Mouse (Mus musculus): ENCODE measurements around the gene Itgb7. TPM values are rescaled to one million over a fixed set of nuclear protein-coding genes. Genes with fewer than 3 reads are reported as not detected.

The Itgb7 gene
- polyA plus RNA-seq, 1 experiment from 2014 or later: 0.94 TPM

GRCm38 (mm10) chr15:102183076-102183475 is 48.7 kb downstream of the Itgb7 start:
- Histone ChIP-seq H3K27ac (ENCODE audit: low read depth, low read length) (no peak overlapping the region), H3K4me3 (ENCODE audit: low read depth, low read length) (no peak overlapping the region), H3K4me1 (ENCODE audit: control insufficient read depth, insufficient read depth, low read length) (no peaks in the 10 kb centered on the region; the same call in 1 of the 2 replicates), H3K36me3 (ENCODE audit: control insufficient read depth, insufficient read depth, low read length) (peaks cover 7% of the 10 kb centered on the region), H3K27me3 (ENCODE audit: control insufficient read depth, insufficient read depth, low read length) (no peaks in the 10 kb centered on the region), H3K4me2 (no peak overlapping the region), H3K9me3 (replicated peaks; ENCODE audit: control insufficient read depth, low read length) (no peaks in the 10 kb centered on the region), H3K9ac (ENCODE audit: low read depth, low read length) (no peak overlapping the region)
- WGBS (ENCODE audit: insufficient replicate concordance): 64% methylated on average over 3 of the region's 3 CpGs
- no peak for ATAC-seq (replicated peaks; ENCODE audit: insufficient number of reproducible peaks, low FRiP score, low TSS enrichment)

- 86% methylated on average over 14 of the region's 14 CpGs for WGBS (ENCODE audit: insufficient replicate concordance)
These were observed 51.8 kb downstream of the Itgb7 start for GRCm38 (mm10) chr15:102179924-102180323.

GRCm38 (mm10) chr15:102179106-102179505 is 52.6 kb downstream of the Itgb7 start:
- peaks cover 3% of the 10 kb centered on the region; the same call in 1 of the 2 replicates for H3K36me3 ChIP-seq (ENCODE audit: control insufficient read depth, insufficient read depth, low read length)
- peaks cover 4% of the 10 kb centered on the region; the same call in 1 of the 2 replicates for H3K9me3 ChIP-seq (replicated peaks; ENCODE audit: control insufficient read depth, low read length)
- no peak overlapping the region for H3K4me3 ChIP-seq (ENCODE audit: low read depth, low read length)
- 68% methylated on average over 9 of the region's 9 CpGs for WGBS (ENCODE audit: insufficient replicate concordance)
- no peak overlapping the region for H3K27ac ChIP-seq (ENCODE audit: low read depth, low read length)
- no peak overlapping the region for H3K4me2 ChIP-seq
- no peak overlapping the region for H3K9ac ChIP-seq (ENCODE audit: low read depth, low read length)
- H3K27me3 ChIP-seq (ENCODE audit: control insufficient read depth, insufficient read depth, low read length): no peaks in the 10 kb centered on the region
- ATAC-seq (replicated peaks; ENCODE audit: insufficient number of reproducible peaks, low FRiP score, low TSS enrichment): no peak
- no peaks in the 10 kb centered on the region for H3K4me1 ChIP-seq (ENCODE audit: control insufficient read depth, insufficient read depth, low read length)

More at GRCm38 (mm10) chr15:102179924-102180323, 51.8 kb downstream of the Itgb7 start:
- Histone ChIP-seq H3K27me3 (ENCODE audit: control insufficient read depth, insufficient read depth, low read length) (no peaks in the 10 kb centered on the region), H3K4me1 (ENCODE audit: control insufficient read depth, insufficient read depth, low read length) (no peaks in the 10 kb centered on the region), H3K4me3 (ENCODE audit: low read depth, low read length) (no peak overlapping the region), H3K27ac (ENCODE audit: low read depth, low read length) (no peak overlapping the region), H3K36me3 (ENCODE audit: control insufficient read depth, insufficient read depth, low read length) (peaks cover 5% of the 10 kb centered on the region; the same call in 1 of the 2 replicates), H3K9ac (ENCODE audit: low read depth, low read length) (no peak overlapping the region), H3K4me2 (no peak overlapping the region), H3K9me3 (replicated peaks; ENCODE audit: control insufficient read depth, low read length) (no peaks in the 10 kb centered on the region)
- no peak for ATAC-seq (replicated peaks; ENCODE audit: insufficient number of reproducible peaks, low FRiP score, low TSS enrichment)

GRCm38 (mm10) chr15:102178279-102178678 is 53.5 kb downstream of the Itgb7 start:
- Histone ChIP-seq H3K9me3 (replicated peaks; ENCODE audit: control insufficient read depth, low read length) (peaks cover 4% of the 10 kb centered on the region; the same call in 1 of the 2 replicates), H3K27ac (ENCODE audit: low read depth, low read length) (no peak overlapping the region), H3K36me3 (ENCODE audit: control insufficient read depth, insufficient read depth, low read length) (peaks cover 3% of the 10 kb centered on the region; the same call in 1 of the 2 replicates), H3K9ac (ENCODE audit: low read depth, low read length) (no peak overlapping the region), H3K4me2 (no peak overlapping the region), H3K4me1 (ENCODE audit: control insufficient read depth, insufficient read depth, low read length) (no peaks in the 10 kb centered on the region), H3K27me3 (ENCODE audit: control insufficient read depth, insufficient read depth, low read length) (no peaks in the 10 kb centered on the region), H3K4me3 (ENCODE audit: low read depth, low read length) (no peak overlapping the region)
- 18% methylated on average over 6 of the region's 6 CpGs for WGBS (ENCODE audit: insufficient replicate concordance)
- no peak for ATAC-seq (replicated peaks; ENCODE audit: insufficient number of reproducible peaks, low FRiP score, low TSS enrichment)

- ATAC-seq (replicated peaks; ENCODE audit: insufficient number of reproducible peaks, low FRiP score, low TSS enrichment): no peak
- H3K9ac ChIP-seq (ENCODE audit: low read depth, low read length): no peak overlapping the region
- H3K4me1 ChIP-seq (ENCODE audit: control insufficient read depth, insufficient read depth, low read length): no peaks in the 10 kb centered on the region
- H3K27ac ChIP-seq (ENCODE audit: low read depth, low read length): no peak overlapping the region
- peaks cover 4% of the 10 kb centered on the region; the same call in 1 of the 2 replicates for H3K9me3 ChIP-seq (replicated peaks; ENCODE audit: control insufficient read depth, low read length)
- 87% methylated on average over 8 of the region's 8 CpGs for WGBS (ENCODE audit: insufficient replicate concordance)
- H3K36me3 ChIP-seq (ENCODE audit: control insufficient read depth, insufficient read depth, low read length): peaks cover 3% of the 10 kb centered on the region; the same call in 1 of the 2 replicates
- H3K4me3 ChIP-seq (ENCODE audit: low read depth, low read length): no peak overlapping the region
- no peaks in the 10 kb centered on the region for H3K27me3 ChIP-seq (ENCODE audit: control insufficient read depth, insufficient read depth, low read length)
- H3K4me2 ChIP-seq: no peak overlapping the region
These were observed 54.3 kb downstream of the Itgb7 start for GRCm38 (mm10) chr15:102177417-102177816.

- Histone ChIP-seq H3K36me3 (ENCODE audit: control insufficient read depth, insufficient read depth, low read length) (peaks cover 3% of the 10 kb centered on the region; the same call in 1 of the 2 replicates), H3K4me1 (ENCODE audit: control insufficient read depth, insufficient read depth, low read length) (no peaks in the 10 kb centered on the region), H3K27ac (ENCODE audit: low read depth, low read length) (no peak overlapping the region), H3K4me3 (ENCODE audit: low read depth, low read length) (no peak overlapping the region), H3K27me3 (ENCODE audit: control insufficient read depth, insufficient read depth, low read length) (no peaks in the 10 kb centered on the region), H3K4me2 (no peak overlapping the region), H3K9me3 (replicated peaks; ENCODE audit: control insufficient read depth, low read length) (peaks cover 4% of the 10 kb centered on the region; the same call in 1 of the 2 replicates), H3K9ac (ENCODE audit: low read depth, low read length) (no peak overlapping the region)
- no peak for ATAC-seq (replicated peaks; ENCODE audit: insufficient number of reproducible peaks, low FRiP score, low TSS enrichment)
- WGBS (ENCODE audit: insufficient replicate concordance): 81% methylated on average over 7 of the region's 7 CpGs
These were observed 55.0 kb downstream of the Itgb7 start for GRCm38 (mm10) chr15:102176571-102177316.

- no peaks in the 10 kb centered on the region for H3K27me3 ChIP-seq (ENCODE audit: control insufficient read depth, insufficient read depth, low read length)
- H3K9me3 ChIP-seq (replicated peaks; ENCODE audit: control insufficient read depth, low read length): peaks cover 4% of the 10 kb centered on the region; the same call in 1 of the 2 replicates
- peaks cover 3% of the 10 kb centered on the region; the same call in 1 of the 2 replicates for H3K36me3 ChIP-seq (ENCODE audit: control insufficient read depth, insufficient read depth, low read length)
- ATAC-seq (replicated peaks; ENCODE audit: insufficient number of reproducible peaks, low FRiP score, low TSS enrichment): no peak
- H3K4me1 ChIP-seq (ENCODE audit: control insufficient read depth, insufficient read depth, low read length): no peaks in the 10 kb centered on the region
- 79% methylated on average over 16 of the region's 16 CpGs for WGBS (ENCODE audit: insufficient replicate concordance)
- no peak overlapping the region for H3K4me3 ChIP-seq (ENCODE audit: low read depth, low read length)
- no peak overlapping the region for H3K4me2 ChIP-seq
- H3K9ac ChIP-seq (ENCODE audit: low read depth, low read length): no peak overlapping the region
- no peak overlapping the region for H3K27ac ChIP-seq (ENCODE audit: low read depth, low read length)
These were observed 55.9 kb downstream of the Itgb7 start for GRCm38 (mm10) chr15:102175736-102176319.

- no peaks in the 10 kb centered on the region for H3K27me3 ChIP-seq (ENCODE audit: control insufficient read depth, insufficient read depth, low read length)
- H3K4me2 ChIP-seq: no peak overlapping the region
- no peak for ATAC-seq (replicated peaks; ENCODE audit: insufficient number of reproducible peaks, low FRiP score, low TSS enrichment)
- no peaks in the 10 kb centered on the region for H3K4me1 ChIP-seq (ENCODE audit: control insufficient read depth, insufficient read depth, low read length)
- H3K36me3 ChIP-seq (ENCODE audit: control insufficient read depth, insufficient read depth, low read length): no peaks in the 10 kb centered on the region; the same call in 1 of the 2 replicates
- peaks cover 4% of the 10 kb centered on the region; the same call in 1 of the 2 replicates for H3K9me3 ChIP-seq (replicated peaks; ENCODE audit: control insufficient read depth, low read length)
- H3K27ac ChIP-seq (ENCODE audit: low read depth, low read length): no peak overlapping the region
- no peak overlapping the region for H3K9ac ChIP-seq (ENCODE audit: low read depth, low read length)
- WGBS (ENCODE audit: insufficient replicate concordance): 82% methylated on average over 3 of the region's 3 CpGs
- no peak overlapping the region for H3K4me3 ChIP-seq (ENCODE audit: low read depth, low read length)
These were observed 58.2 kb downstream of the Itgb7 start for GRCm38 (mm10) chr15:102173581-102173980.

Measured in heart, embryonic 11.5 days (tissue).